Mouse (Mus musculus) urinary bladder, postnatal 10 days (tissue): ENCODE results near the gene Rasgrp3.
"Not testable (repeated sequence)": the region's sequence is repeated elsewhere in the genome, so short reads cannot be mapped to it uniquely, and the experiment has no call there.

Source experiments
- DNase-seq: peaks from one replicate; pipeline ENCODE4 v3.0.0; 2022; ENCODE audit warnings: low spot score

Rasgrp3 gene

DNA sequence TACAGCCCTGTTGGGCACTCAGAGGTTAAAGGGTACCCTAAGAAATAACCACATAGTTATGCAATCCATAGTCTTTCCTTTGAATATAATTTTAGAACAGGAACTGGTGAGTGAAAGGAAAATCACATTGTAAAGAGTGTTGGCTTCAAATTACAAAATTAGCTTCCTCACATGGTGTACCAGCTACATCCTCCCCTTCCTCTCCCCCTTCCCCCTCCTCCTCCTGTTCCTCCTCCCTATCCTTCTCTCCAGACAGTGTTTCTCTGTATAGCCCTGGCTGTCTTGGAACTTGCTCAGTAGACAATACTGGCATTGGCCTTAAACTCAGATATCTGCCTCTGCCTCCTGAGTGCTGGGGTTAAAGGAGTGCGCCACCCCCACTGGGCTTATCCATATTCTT is 26.1 kb downstream of the Rasgrp3 start:
- no peak for DNase-seq

DNA sequence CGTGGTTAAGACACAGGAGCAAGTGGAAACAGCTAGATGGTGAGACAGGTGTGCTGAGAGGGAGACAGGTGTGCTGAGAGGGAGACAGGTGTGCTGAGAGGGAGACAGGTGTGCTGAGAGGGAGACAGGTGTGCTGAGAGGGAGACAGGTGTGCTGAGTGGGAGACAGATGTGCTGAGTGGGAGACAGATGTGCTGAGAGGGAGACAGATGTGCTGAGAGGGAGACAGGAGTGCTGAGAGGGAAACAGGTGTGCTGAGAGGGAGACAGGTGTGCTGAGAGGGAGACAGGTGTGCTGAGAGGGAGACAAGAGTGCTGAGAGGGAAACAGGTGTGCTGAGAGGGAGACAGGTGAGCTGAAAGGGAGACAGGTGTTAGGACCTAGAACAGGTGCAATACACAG is 27.5 kb downstream of the Rasgrp3 start:
- not testable (repeated sequence) for DNase-seq

DNA sequence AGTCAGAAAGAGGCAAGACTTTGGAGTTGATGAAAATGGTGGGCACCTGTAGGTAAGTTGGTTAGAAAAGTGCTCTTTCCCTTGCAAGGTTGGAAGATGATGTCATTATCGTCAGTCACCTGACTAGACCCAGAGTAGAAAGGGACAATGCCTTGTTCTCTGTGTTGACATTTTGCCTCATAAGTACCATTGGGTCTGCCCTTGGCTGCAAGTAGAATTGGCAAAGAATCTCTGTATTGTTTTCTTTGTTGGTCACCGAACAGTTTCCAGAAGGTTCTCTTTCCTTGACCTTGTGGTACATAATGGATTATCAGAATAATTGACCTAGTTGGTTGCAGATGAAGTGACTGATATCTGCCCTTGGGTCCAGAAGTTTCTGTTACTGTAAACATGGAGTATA is 27.9 kb downstream of the Rasgrp3 start:
- no peak for DNase-seq

DNA sequence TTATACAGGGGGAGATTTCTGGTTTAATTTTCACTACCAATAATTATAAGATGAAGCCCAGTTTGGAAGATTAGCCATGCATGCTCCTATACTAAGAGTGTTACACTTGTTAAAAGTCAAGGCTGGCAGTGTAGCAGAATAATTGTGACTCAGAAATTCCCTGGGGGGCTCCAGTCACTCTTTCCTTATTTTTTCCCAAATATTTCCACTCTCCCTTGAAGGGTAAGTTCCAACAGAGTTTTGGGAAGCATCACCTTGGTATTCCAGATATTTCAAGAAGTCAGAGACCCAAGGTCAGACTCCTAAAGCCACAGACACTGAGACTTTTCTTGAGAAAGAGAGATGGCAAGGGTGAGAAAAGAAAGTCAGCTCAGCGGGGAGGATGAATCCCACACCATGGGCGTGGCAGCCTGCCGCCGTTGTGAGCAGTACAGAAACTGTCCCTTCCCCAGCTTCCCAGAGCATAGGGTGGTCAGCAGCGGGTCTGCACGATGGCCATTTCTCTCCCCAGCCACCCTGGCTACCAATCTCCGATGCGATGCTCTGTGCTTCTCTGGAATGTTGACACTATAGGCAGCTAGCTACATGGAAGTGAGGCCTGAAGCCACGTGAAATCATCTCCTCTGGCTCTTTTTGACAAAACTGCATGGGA is 28.8 kb downstream of the Rasgrp3 start:
- no peak for DNase-seq

DNA sequence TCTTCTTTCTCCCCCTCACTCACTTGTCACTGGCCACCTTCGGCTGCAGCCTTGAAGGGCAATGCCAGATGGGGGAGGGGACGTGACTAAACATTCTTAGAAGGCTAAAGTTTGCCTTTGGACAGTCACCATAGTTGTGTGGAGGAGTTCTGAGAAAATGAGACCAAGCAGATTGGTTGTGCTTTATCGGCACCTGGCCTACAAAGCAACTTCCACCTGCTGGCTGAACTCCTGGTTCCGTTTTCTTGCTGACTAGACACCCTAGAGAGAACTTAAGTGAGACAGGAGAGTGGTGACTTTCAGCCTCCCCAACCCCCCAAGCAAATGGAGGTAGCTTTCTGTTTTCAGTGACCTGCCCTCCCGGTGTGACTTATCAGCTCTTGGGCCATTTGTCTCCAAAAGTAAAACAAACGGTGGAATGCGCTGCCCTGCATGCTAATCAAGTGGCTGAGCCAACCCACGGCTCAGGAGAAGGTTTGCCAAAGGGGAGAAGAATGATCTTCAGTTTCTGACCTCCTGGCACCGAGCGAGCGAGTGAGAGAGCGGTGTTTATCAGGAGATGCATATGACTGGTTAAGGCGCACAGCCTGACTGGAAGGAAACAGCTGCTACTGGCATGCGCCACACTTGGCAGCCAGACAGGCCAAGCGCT is 29.4 kb downstream of the Rasgrp3 start:
- DNase-seq, result no peak

DNA sequence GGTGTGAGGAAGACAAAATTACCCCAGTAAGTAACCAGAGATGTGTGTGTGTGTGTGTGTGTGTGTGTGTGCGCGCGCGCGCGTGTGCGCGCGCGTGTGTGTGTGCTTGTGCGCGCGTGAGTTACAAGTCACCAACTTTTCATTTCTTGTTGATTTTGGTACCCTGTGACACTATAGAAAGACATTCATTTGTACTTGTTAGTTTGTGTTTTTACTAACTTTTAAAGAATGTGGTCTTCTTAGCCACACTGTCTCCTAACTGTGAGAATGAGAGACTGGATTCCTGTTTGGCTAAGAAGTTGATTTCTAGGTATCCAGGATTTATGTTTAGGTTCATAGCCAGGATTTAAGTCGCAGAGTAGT is 29.9 kb downstream of the Rasgrp3 start:
- no peak for DNase-seq

DNA sequence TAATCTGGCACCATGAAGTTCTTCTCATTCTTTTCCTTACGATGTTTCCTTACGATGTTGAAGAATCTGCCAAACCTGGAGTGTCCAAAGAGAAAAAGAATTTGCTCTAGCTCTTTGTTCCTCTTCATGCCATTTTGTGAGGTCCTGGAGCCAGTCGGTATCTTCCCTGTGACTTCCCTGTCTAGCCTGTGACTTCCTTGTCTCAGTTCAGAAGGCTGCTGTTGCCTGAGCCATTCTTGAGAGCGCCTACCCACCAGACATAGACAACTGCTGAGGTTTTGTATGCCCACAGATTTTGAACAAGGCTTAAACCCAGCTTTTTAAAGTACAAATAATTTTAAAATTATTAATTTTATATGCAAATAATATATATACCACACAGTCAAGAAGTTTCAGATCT is 31.3 kb downstream of the Rasgrp3 start:
- no peak for DNase-seq

DNA sequence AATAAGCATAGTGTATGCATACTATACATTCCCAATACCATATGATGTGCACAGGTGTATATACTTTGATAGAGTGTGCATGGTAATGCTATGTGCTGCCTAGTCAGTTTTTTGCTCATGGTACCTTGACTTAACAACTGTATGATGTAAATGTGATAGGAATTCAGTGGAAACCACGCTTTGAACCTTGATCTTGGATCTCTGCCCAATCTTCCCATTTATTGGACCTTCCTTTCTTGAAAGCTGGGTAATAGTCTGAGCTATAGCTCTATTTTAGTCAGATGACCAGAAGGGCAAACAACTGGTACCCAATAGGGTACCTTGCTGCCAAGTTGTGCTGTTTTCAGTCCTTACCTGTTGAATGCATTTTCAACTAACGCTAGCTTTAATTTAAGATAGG is 31.8 kb downstream of the Rasgrp3 start:
- DNase-seq, result no peak

DNA sequence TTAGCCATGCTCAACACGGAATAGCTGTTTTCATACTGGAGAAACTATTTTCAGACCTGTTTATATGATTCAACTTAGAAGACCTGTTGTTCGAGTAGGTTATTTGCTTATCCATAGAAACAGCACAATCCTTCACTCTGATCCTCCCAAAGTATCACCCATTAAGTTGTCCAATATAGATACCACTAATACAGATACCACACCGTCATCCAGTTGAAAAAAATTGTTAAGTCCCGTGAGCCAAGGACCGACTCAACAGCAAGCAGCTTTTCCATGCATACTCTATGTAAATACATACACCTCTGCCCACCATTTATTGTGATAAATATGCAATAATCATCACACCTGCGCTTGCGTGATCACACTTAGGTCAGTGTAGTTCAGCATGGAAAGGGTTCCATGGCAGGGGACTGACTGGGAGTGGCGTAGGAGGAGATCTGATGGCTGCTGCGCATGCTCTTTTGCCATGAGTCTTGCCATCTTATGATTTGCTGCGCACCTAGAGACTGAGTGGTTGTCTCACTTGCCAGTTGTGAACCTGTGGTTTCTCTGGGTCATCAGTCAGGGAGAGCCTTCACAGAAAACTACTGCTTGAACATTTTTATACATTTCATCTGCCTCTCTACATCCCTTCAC is 32.9 kb downstream of the Rasgrp3 start:
- no peak for DNase-seq

DNA sequence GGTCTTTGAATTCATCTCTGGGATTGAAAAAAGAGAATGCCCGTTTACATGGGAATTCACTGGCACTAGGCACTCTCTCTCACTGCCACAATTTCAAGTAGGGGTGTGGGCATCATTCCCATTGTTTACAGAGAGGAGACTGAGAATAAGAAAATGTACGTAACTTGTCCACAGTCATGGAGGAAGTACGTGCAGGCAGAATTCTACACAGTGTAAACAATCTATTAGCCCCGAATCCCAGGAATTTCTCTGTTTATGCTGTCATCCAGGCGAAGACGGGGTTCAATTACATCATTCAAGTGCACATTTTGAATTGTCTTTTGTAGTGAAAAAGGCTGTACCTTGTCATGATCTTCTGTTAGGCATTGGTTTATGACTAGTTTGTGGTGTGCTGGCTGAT is 34.6 kb downstream of the Rasgrp3 start:
- no peak for DNase-seq

DNA sequence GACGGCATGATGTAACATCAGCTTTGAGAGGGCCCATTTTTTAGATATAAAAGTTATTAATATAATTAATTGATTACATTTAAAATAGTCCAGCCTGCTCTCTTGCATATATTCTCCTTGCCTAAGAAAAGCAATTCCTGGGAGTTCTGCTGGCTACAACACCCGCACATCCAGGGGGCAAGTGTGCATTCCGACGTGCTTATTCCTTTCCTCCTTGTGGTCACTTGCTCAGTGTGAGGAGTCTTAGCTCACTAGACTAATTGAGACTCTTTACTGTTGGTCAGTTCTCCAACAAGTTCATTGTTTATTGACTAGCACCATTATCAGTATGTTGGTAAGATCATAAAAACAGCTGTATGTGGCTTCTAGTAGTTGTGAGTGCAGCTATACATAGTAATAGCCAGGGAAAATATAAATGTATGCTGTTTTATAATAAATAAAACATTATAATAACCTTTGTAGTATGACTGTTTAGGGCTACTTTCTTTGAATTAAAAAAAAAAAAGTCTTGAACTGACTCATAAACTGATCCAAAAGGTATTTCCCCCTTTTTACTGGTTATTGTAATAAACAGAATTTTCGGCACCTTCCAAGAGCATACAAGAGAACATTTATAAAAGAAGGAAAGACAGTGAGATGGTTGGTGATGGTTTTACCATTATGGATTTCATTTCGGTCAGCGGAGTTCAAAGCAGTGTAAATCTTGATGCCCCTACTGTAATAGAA is 35.4 kb downstream of the Rasgrp3 start:
- no peak for DNase-seq

DNA sequence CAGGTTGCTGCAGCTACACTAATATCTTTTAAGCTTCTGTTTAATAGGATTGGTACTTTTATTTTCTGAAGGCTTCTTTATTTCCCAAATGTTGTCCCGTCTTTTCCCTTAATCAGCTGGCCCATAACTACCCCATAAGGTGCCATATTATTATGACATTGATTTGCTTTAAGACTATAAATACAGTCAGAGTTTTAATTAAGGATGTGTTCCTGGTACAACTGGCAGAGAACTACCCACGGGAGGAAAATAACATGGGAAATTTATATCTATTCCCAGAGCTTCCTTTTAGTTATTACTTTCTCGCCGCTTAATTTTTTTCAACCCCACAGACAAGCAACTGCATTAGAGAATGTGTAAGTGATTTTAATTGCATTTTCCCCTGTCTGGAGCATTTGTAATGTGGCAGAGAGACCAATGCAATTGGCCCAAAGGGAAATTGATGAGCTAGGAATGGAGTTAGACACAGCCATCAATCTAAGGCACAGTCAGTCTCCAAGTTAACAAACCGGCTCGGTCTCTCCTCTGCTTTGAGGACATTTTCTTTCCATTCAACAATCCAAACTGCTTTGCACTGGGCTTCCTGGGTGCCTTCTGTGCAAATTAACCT is 36.1 kb downstream of the Rasgrp3 start:
- DNase-seq, result no peak

DNA sequence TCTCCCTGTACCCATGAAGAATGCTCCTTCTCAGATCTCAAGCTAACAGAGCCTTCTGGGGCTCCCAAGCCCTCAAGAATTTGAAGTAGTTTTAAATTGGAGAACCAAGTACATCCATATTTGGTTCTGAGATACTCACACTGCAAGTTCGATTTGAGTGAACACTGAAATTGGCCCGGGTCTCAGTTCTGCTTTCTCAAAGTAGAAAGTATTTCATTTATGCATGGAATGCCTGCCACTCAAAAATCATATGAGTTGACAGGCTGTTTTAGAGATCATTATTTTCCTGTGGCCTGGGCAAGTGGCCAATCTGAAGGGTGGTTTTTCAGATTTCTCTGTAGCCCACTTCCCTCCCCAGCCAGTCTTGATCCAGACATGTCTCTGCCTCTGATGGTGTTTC is 36.7 kb downstream of the Rasgrp3 start:
- DNase-seq, result no peak

DNA sequence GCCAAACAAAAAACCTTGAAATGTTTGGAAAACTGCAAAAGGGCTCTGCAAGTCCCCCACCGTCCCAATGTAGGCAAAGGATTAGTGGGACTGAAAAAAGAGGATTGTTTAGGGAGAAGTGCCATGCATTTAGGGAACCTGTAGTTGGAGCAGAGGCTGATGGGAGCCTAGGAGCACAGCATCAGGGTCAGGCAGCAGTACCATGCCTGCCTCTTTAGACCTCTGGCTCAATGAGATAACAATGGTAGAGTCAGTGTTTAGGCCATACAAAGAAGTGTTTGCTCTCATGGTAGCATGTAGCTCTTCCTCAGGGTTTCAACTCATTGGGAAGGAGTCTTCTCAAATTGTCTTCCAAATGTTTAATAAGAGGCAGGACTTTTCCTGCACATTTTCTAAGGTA is 40.3 kb downstream of the Rasgrp3 start:
- DNase-seq, result no peak

DNA sequence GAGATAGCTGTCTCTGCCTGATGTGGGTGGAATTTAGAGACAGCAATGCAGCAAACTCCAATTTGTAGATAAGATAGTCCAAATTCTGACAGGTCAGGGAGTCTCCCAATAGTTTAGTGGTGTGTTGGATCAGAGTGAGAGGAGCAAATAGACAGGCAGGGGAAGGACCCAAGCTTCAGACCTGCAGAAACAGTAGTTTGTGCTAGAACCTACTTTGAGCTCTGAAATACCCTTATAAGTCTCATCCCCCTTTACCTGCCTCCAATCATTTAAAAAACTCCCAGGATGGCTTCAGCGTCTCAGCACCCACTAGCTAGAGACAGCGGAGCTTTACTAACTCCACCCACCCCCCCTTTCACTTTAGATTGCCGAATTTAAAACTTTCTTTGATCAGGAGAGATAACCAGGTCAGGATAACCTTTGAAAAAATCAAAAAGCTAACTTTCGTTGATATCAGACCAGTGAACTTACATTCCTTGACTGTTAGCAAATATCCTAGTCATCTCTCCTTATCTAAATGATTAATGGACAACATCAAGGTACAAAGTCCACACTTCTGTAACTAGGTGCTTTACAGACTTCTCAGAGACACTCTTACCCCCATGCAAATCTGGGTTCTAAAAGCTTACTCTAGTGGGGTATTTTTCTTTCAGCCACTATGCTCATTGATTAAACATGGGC is 41.2 kb downstream of the Rasgrp3 start:
- no peak for DNase-seq

DNA sequence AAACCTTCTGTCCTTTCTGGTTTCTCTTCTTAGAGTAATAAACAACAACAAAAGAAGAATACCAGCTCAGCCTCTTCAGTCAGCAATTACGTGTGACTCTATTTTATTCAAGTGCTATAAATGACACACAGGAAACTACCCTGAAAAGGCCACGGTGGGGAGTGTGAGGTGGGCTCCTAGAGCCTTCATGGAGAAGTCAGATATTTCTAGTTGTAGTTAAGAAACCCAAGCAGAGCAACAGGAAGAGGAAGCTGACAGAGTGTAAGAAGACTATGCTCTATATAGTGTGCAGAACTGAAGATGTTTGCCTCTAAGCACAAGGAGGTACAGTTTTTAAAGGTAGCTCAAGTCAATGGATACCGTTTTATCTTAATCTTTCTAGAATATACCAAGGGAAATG is 42.0 kb downstream of the Rasgrp3 start:
- DNase-seq, result no peak

DNA sequence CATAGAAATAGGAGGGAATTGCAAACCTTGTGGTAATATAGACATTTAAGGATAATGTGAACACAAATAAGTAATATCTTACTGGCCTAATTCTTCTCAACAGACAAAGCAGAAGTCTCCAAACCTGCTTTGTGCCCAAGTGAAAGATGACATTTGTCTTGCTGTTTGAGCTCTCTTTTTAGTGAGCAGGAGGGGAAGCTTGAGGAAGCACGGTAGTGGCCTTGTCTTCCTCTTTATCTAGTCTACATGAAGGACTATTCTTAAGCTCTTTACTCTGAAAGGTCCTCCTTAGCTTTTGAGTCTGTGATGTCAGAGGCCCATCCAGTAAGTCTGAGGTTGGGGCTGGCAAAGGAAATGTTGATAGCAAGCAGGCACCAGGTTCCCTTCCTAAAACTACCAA is 43.1 kb downstream of the Rasgrp3 start:
- DNase-seq, result no peak

DNA sequence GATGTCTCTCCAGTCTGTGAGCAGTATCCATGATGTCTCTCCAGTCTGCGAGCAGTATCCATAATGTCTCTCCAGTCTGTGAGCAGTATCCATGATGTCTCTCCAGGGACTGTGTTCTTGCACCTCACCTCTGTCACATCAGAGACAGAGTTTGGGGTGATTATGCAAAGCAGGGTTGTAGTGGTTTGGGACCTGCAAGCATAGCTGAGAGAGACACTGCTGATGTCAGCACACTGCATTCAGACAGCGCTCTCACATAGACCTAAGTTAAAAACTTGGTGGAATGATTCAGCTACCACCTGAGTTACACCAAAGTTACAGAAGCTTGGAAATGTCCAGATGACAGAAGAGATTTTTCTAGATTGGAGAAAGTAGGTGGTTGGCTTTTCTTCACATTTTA is 44.0 kb downstream of the Rasgrp3 start:
- no peak for DNase-seq

DNA sequence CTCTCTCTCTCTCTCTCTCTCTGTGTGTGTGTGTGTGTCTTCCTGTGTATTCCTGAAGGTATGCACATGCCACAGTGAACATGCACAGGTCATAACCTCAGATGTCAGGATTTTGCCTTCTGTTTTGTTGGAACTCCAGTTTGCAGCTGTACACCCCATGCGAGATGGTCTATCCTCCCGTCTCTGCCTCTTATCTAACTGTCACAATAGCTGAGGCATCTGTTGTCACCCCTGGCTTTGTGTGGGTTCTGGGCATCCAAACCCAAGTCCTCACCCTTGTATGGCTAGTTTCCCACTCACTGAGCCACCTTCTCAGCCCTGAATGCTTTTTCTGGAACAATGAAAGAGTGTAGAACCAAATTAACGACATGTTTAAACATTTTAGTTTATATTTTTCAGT is 44.7 kb downstream of the Rasgrp3 start:
- no peak for DNase-seq

DNA sequence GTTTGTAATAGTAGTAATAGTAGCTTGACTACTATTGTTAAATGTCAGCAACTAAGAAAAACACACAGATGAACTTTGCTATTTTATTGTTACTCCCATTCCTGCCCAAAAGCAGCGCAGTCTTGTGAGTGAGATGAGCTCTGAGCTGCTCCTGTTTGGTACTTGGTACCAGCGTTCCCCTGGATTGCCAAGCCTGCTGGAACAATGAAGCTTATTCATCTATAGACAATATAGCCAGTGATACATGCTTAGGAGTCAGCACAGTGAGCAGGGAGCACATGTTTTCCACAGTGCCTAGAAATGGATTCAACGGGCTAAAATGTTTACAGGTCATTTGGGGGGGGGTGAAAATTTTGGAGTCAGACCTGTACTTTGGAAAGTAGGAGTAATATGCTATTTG is 50.5 kb downstream of the Rasgrp3 start:
- DNase-seq, result no peak

DNA sequence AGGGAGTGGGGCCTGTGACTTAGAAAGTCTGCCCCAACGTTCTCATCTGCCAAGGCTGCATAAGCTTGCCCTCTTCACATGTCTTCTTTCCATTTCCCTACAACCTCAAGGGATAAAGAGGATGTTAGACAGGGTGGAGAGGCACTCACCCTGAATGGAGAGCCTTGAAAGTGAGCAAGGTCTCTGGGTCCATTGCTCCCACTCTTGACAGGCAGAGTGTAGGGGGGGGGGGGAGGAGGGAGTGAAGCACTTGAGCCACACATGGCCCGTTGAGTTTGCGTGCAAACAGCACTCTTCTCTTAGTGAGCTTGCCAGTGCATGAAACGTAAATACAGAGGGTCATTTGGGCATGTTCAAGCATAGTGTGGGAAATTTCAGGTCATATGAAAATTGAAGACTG is 59.5 kb downstream of the Rasgrp3 start:
- DNase-seq, result no peak

DNA sequence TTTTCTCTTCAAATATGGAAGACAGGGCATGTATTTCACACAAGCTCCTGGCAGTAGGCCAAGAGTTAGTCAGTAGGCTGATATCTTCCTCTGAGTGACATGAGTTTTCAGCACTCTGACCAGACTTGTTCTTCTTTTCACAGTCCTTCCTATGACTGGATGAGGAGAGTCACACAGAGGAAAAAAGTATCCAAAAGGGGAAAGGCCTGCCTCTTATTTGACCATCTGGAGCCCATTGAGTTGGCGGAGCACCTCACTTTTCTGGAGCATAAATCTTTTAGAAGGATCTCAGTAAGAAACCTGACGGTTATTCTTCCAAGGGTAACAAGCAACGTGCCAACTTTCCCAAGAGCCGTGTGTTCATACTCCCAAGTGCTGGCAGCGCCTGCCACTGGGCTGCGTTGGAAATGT is 62.5 kb downstream of the Rasgrp3 start:
- DNase-seq, result no peak
